Mouse (Mus musculus) hindbrain, embryonic 12.5 days (tissue): ENCODE measurements around the gene Clock. TPM values are rescaled to one million over a fixed set of nuclear protein-coding genes. Genes with fewer than 3 reads are reported as not detected.

Experiments used
- ATAC-seq: fragments of 200-750 bp; cut with Nextera tagmentation; 2 replicates; pipeline ENCODE4 v1.8.0; 2017; ENCODE audit warnings: moderate TSS enrichment; ENCODE audit not compliant: low FRiP score
- H3K27ac ChIP-seq: fragments of 300-500 bp; sonication (generic); 2 replicates; pipeline ENCODE4 v1.5.1; 2016; ENCODE audit warnings: mild to moderate bottlenecking
- H3K27me3 ChIP-seq: fragments of 300-500 bp; sonication (generic); 2 replicates; pipeline ENCODE4 v1.6.1; 2016; ENCODE audit warnings: mild to moderate bottlenecking
- H3K36me3 ChIP-seq: fragments of 300-500 bp; sonication (generic); 2 replicates; pipeline ENCODE4 v1.6.1; 2016; ENCODE audit warnings: mild to moderate bottlenecking
- H3K4me1 ChIP-seq: fragments of 300-500 bp; sonication (generic); 2 replicates; pipeline ENCODE4 v1.6.1; 2016
- H3K4me2 ChIP-seq: fragments of 300-500 bp; sonication (generic); replicated peaks from 2 replicates; pipeline ENCODE4 v1.6.1; 2016; ENCODE audit warnings: mild to moderate bottlenecking
- H3K4me3 ChIP-seq: fragments of 300-500 bp; sonication (generic); 2 replicates; pipeline ENCODE4 v1.5.1; 2016; ENCODE audit warnings: mild to moderate bottlenecking
- H3K9ac ChIP-seq: fragments of 300-500 bp; sonication (generic); 2 replicates; pipeline ENCODE4 v1.6.1; 2016; ENCODE audit warnings: mild to moderate bottlenecking, moderate library complexity
- H3K9me3 ChIP-seq: fragments of 300-500 bp; sonication (generic); replicated peaks from 2 replicates; pipeline ENCODE4 v1.6.1; 2016; ENCODE audit warnings: mild to moderate bottlenecking
- WGBS: fragments of 180-500 bp; shearing (Covaris S2); methylation state at CpG from one replicate; pipeline ENCODE4 v1.1.7; 2016; 5-methylcytosine and 5-hydroxymethylcytosine counted together
- polyA plus RNA-seq: library from polyadenylated mRNA; unstranded; fragments of >200 nt; fragmentation: Nextera tagmentation; extraction: Ambion mirVana; gene quantifications from 2 replicates; pipeline ENCODE4 v1.2.1, GENCODE M21; 2016

Clock gene
- polyA plus RNA-seq, 1 experiment from 2014 or later, result 15.8 TPM

- no peak for ATAC-seq
- H3K36me3 ChIP-seq, result peaks cover 11% of the 10 kb centered on the region; the same call in 1 of the 2 replicates
- H3K4me2 ChIP-seq, result no peak overlapping the region
- H3K27ac ChIP-seq, result no peak overlapping the region
- WGBS, result 95% methylated on average over 5 of the region's 5 CpGs
- H3K9me3 ChIP-seq, result no peaks in the 10 kb centered on the region
- no peaks in the 10 kb centered on the region for H3K27me3 ChIP-seq
- H3K9ac ChIP-seq, result no peak overlapping the region
- no peak overlapping the region for H3K4me3 ChIP-seq
- peaks cover 29% of the 10 kb centered on the region for H3K4me1 ChIP-seq
Observed at GRCm38 (mm10) chr5:76187885-76188284, 116.7 kb downstream of the Clock start.

GRCm38 (mm10) chr5:76184286-76185080, 120.1 kb downstream of the Clock start:
- 4% methylated on average over 38 of the region's 38 CpGs for WGBS
- Histone ChIP-seq H3K36me3 (no peaks in the 10 kb centered on the region), H3K9ac (peak overlapping the region; percentile 97), H3K4me2 (peak overlapping the region; percentile 65), H3K27me3 (no peaks in the 10 kb centered on the region; the same call in 1 of the 2 replicates), H3K4me1 (peaks cover 23% of the 10 kb centered on the region), H3K9me3 (no peaks in the 10 kb centered on the region), H3K4me3 (peak overlapping the region; percentile 97), H3K27ac (peak overlapping the region; percentile 97)
- ATAC-seq, result peak; percentile 93

DNA sequence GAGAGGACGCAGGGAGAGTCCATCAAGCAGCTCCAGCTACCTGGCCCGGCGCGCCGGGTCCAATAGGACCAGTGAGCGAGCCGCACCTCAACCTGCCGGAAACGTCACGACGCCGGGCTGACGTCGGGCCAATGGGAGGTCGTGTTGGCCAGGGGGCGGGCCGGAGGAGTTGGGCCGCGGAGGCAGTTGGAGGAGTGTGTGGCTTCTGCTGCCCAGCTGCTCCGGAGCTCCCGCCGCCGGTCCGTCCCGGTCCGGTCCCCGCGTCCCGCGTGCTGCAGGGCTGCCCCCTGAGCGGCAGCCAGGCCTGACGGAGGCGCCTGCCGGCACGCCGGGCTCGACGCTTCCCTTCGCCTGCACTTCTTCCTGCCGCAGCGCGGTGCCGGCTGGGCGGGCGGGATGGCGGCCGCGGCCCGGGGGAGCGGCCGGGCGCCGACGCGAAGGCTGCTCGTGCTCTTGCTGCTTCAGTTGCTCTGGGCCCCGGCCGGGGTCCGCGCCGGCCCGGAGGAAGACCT, 120.8 kb downstream of the Clock start, which contains the start of gene Tmem165:
TSS of gene Tmem165 (plus strand) at position 131 of the 512 bp plus-strand sequence.
- Histone ChIP-seq H3K9me3 (no peaks in the 10 kb centered on the region), H3K36me3 (no peaks in the 10 kb centered on the region), H3K9ac (peak within 1 kb of the TSS; percentile 97), H3K4me2 (peak within 1 kb of the TSS; percentile 65), H3K27me3 (no peaks in the 10 kb centered on the region; the same call in 1 of the 2 replicates), H3K4me3 (peak within 1 kb of the TSS; percentile 97), H3K27ac (peak within 1 kb of the TSS; percentile 97), H3K4me1 (peaks cover 18% of the 10 kb centered on the region)
- ATAC-seq, result peak; percentile 98
- under 1% methylated on average over 54 of the region's 62 CpGs for WGBS

- H3K4me1 ChIP-seq, result peaks cover 18% of the 10 kb centered on the region
- peak overlapping the region; percentile 65 for H3K4me2 ChIP-seq
- H3K9ac ChIP-seq, result peak overlapping the region; percentile 97
- no peaks in the 10 kb centered on the region for H3K36me3 ChIP-seq
- WGBS, result 14% methylated on average over 11 of the region's 17 CpGs
- H3K9me3 ChIP-seq, result no peaks in the 10 kb centered on the region
- no peak overlapping the region for H3K27ac ChIP-seq
- no peaks in the 10 kb centered on the region; the same call in 1 of the 2 replicates for H3K27me3 ChIP-seq
- peak overlapping the region; percentile 97 for H3K4me3 ChIP-seq
- no peak for ATAC-seq
Observed at GRCm38 (mm10) chr5:76183043-76183749, 121.4 kb downstream of the Clock start.

DNA sequence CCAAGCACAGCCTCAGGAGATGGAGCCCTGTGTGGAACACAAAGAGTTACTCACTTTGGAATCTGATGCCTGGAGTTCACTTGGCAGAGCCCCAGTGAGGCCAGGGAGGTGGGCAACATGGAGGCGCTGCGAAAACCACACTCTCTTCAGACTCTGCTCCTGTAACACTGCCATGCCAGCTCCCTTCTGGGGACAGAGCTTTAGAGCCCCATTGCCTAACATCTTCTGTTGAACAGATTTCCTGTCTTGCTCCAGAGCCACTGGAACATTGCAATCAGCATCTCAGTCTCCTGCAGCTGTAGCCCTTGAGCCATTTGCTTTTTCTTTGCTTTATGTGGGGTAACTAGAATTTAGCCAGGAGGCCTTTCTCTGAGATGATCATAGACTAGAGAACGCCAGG, 122.3 kb downstream of the Clock start:
- Histone ChIP-seq H3K4me1 (peaks cover 18% of the 10 kb centered on the region), H3K36me3 (no peaks in the 10 kb centered on the region), H3K9ac (no peak overlapping the region), H3K9me3 (no peaks in the 10 kb centered on the region), H3K27ac (no peak overlapping the region), H3K4me3 (no peak overlapping the region), H3K27me3 (no peaks in the 10 kb centered on the region; the same call in 1 of the 2 replicates), H3K4me2 (no peak overlapping the region)
- WGBS, result 65% methylated on average over 3 of the region's 3 CpGs
- ATAC-seq, result no peak

DNA sequence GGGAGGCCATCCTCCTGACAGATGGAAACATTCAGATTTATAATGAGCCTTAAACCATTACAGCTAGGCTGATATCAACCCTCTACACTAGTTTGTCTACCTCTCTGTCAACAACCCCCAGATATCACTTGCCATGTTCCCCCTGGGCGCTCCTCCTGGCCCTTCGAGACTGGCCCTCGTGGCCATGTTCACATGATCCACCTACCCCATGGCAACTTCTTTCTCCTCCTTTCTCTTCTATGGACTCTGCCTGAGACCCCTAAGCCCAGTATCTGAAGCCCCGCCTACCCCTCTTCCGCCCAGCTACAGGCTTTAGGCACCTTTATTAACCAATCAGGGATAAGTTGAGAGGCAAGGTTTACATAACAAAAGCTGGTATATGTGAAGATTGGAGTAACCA, 124.8 kb downstream of the Clock start:
- H3K9me3 ChIP-seq, result no peaks in the 10 kb centered on the region
- H3K36me3 ChIP-seq, result no peaks in the 10 kb centered on the region
- no peak for ATAC-seq
- no peak overlapping the region for H3K4me2 ChIP-seq
- no peak overlapping the region for H3K9ac ChIP-seq
- H3K27me3 ChIP-seq, result no peaks in the 10 kb centered on the region; the same call in 1 of the 2 replicates
- 86% methylated on average over 5 of the region's 5 CpGs for WGBS
- no peak overlapping the region for H3K27ac ChIP-seq
- 0 out of 2 replicates have a peak, but pooled peaks cover 5% of the 10 kb centered on the region for H3K4me1 ChIP-seq
- H3K4me3 ChIP-seq, result no peak overlapping the region

- no peaks in the 10 kb centered on the region for H3K36me3 ChIP-seq
- H3K9me3 ChIP-seq, result no peaks in the 10 kb centered on the region
- H3K4me2 ChIP-seq, result no peak overlapping the region
- H3K9ac ChIP-seq, result no peak overlapping the region
- H3K27ac ChIP-seq, result no peak overlapping the region
- no peak overlapping the region for H3K4me3 ChIP-seq
- ATAC-seq, result no peak
- 0 out of 2 replicates have a peak, but pooled peaks cover 5% of the 10 kb centered on the region for H3K4me1 ChIP-seq
- whole genome bisulfite sequencing, result 93% methylated on average over 5 of the region's 5 CpGs
- H3K27me3 ChIP-seq, result no peaks in the 10 kb centered on the region; the same call in 1 of the 2 replicates
Observed at GRCm38 (mm10) chr5:76179171-76179570, 125.4 kb downstream of the Clock start.

GRCm38 (mm10) chr5:76177664-76178063, 126.9 kb downstream of the Clock start:
- 84% methylated on average over 7 of the region's 7 CpGs for WGBS
- Histone ChIP-seq H3K36me3 (no peaks in the 10 kb centered on the region), H3K9me3 (no peaks in the 10 kb centered on the region), H3K27ac (no peak overlapping the region), H3K4me2 (no peak overlapping the region), H3K9ac (no peak overlapping the region), H3K4me3 (no peak overlapping the region), H3K27me3 (no peaks in the 10 kb centered on the region; the same call in 1 of the 2 replicates), H3K4me1 (0 out of 2 replicates have a peak, but pooled peaks cover 2% of the 10 kb centered on the region)
- ATAC-seq, result no peak

GRCm38 (mm10) chr5:76176841-76177240, 127.8 kb downstream of the Clock start:
- no peak overlapping the region for H3K9ac ChIP-seq
- H3K4me2 ChIP-seq, result no peak overlapping the region
- no peak overlapping the region for H3K27ac ChIP-seq
- H3K27me3 ChIP-seq, result no peaks in the 10 kb centered on the region
- H3K36me3 ChIP-seq, result no peaks in the 10 kb centered on the region
- no peak overlapping the region for H3K4me3 ChIP-seq
- no peak for ATAC-seq
- 64% methylated on average over 11 of the region's 11 CpGs for WGBS
- 0 out of 2 replicates have a peak, but pooled peaks cover 2% of the 10 kb centered on the region for H3K4me1 ChIP-seq
- no peaks in the 10 kb centered on the region for H3K9me3 ChIP-seq

DNA sequence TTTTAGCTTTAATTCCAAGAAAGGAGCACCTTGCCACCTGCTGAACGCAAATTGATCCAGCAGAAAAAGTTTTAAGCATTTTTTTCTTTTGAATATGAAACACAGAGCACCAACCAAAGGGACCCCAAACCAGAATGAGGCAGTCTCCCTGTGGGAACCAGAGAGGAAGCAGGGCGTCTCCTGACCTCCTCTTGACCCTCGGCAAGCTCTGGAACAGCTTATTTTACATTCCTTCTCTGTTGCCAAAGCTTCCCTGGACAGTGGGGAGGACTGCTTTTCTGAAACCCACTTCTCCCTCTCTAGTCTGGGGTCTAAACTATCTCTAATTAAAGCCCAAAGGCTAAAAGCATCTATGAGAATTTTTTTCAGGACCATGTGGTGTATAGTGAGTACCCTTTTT, 128.2 kb downstream of the Clock start:
- Histone ChIP-seq H3K4me2 (no peak overlapping the region), H3K27me3 (no peaks in the 10 kb centered on the region), H3K36me3 (no peaks in the 10 kb centered on the region), H3K4me1 (0 out of 2 replicates have a peak, but pooled peaks cover 2% of the 10 kb centered on the region), H3K9me3 (no peaks in the 10 kb centered on the region), H3K27ac (no peak overlapping the region), H3K9ac (no peak overlapping the region), H3K4me3 (no peak overlapping the region)
- no peak for ATAC-seq
- 41% methylated on average over 3 of the region's 3 CpGs for WGBS

DNA sequence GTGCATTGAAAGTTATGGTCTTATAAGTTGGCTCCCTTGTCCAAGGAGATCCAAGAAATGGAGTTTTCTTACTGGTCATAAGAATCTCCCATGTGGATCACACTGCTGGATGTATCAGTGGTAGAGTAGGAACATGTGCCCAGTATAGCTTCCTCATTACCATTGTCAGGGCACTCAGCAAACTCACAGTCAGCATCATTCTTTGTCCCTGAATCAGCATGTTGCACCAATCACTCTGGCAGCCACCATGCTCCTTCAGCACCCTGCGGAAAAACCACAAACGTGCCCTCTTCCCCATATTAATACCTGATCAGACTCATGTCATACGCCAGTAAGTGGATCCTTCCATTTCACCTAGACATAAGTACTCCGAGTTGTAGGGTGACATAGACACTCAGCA, 129.5 kb downstream of the Clock start:
- Histone ChIP-seq H3K4me2 (no peak overlapping the region), H3K36me3 (no peaks in the 10 kb centered on the region), H3K27ac (no peak overlapping the region), H3K4me1 (0 out of 2 replicates have a peak, but pooled peaks cover 2% of the 10 kb centered on the region), H3K4me3 (no peak overlapping the region), H3K9me3 (no peaks in the 10 kb centered on the region), H3K9ac (no peak overlapping the region), H3K27me3 (no peaks in the 10 kb centered on the region)
- ATAC-seq, result no peak
- 84% methylated on average over 4 of the region's 4 CpGs for WGBS

DNA sequence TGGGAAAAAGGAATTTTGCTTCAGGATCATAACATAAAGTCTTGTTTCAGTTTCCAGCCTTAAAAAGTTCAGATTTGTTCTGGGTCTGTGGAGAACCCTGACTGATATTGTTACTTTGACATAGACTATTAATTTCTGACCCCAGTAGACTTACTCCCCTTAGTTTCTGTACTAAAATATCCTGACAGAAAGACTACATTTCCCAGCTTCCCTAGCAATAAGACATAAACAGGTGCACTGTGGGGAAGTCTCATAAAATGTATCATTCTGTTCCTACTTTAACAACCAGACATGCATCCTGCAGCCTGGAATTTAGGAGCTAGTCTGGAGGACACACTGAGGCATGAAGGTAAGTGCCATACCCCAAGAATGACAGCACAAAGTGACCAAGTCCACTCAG, 133.6 kb downstream of the Clock start:
- no peak for ATAC-seq
- Histone ChIP-seq H3K9ac (no peak overlapping the region), H3K4me2 (no peak overlapping the region), H3K4me1 (no peaks in the 10 kb centered on the region), H3K9me3 (no peaks in the 10 kb centered on the region), H3K36me3 (no peaks in the 10 kb centered on the region), H3K27ac (no peak overlapping the region), H3K4me3 (no peak overlapping the region), H3K27me3 (no peaks in the 10 kb centered on the region)
